Mouse (Mus musculus) kidney, adult 2 months (tissue): Measurements from ENCODE around the gene Plxdc1. TPM values are rescaled to one million over a fixed set of nuclear protein-coding genes. Genes with fewer than 3 reads are reported as not detected.

ENCODE experiments used
- DNase-seq: peaks from one replicate; pipeline ENCODE4 v3.0.0; 2021
- H3K27ac ChIP-seq: fragments of 200-500 bp; 2 replicates; pipeline ENCODE4 v1.5.1; 2012; ENCODE audit warnings: low read depth, low read length, control low read depth, inconsistent platforms; ENCODE audit not compliant: insufficient read depth
- H3K27me3 ChIP-seq: fragments of 200-500 bp; replicated peaks from 2 replicates; pipeline ENCODE4 v1.6.1; 2012; ENCODE audit warnings: mild to moderate bottlenecking, moderate library complexity, low read length, inconsistent platforms; ENCODE audit not compliant: control insufficient read depth, insufficient read depth
- H3K36me3 ChIP-seq: fragments of 200-500 bp; 2 replicates; pipeline ENCODE4 v1.6.1; 2012; ENCODE audit warnings: mild to moderate bottlenecking, moderate library complexity, low read length, inconsistent platforms; ENCODE audit not compliant: control insufficient read depth, insufficient read depth
- H3K4me1 ChIP-seq: fragments of 200-500 bp; 2 replicates; pipeline ENCODE4 v1.6.1; 2011; ENCODE audit warnings: low read length; ENCODE audit not compliant: control insufficient read depth, insufficient read depth
- H3K4me3 ChIP-seq: fragments of 200-500 bp; 2 replicates; pipeline ENCODE4 v1.5.1; 2011; ENCODE audit warnings: mild to moderate bottlenecking, low read depth, low read length, control low read depth; ENCODE audit not compliant: insufficient read depth
- CTCF ChIP-seq: fragments of 200-500 bp; conservative IDR thresholded peaks from 2 replicates; pipeline ENCODE4 v1.5.1; 2011; ENCODE audit warnings: low read depth, mild to moderate bottlenecking, control low read depth, low read length, moderate library complexity, mixed read lengths; ENCODE audit not compliant: insufficient read depth, insufficient read length
- POLR2A ChIP-seq: fragments of 200-500 bp; IDR thresholded peaks from one replicate; pipeline ENCODE4 v1.6.1; 2011; ENCODE audit warnings: low read depth, low read length, control low read depth
- WGBS: fragments of 180-500 bp; shearing (Covaris S2); methylation state at CpG from one replicate; pipeline ENCODE4 v1.1.7; 2018; 5-methylcytosine and 5-hydroxymethylcytosine counted together
- polyA plus RNA-seq: library from polyadenylated mRNA; depleted of rRNA; stranded (reverse); fragments of >200 nt; gene quantifications from 2 replicates; pipeline ENCODE4 v1.2.3, GENCODE M21; 2012

The Plxdc1 gene
- polyA plus RNA-seq, 1 experiment = 1.0 TPM

GRCm38 (mm10) chr11:98021565-98022252 is 35.5 kb upstream of the Plxdc1 start:
- no peak overlapping the region for H3K27ac ChIP-seq
- WGBS = 6% methylated on average over 34 of the region's 34 CpGs
- no peaks in the 10 kb centered on the region for H3K36me3 ChIP-seq
- TF ChIP-seq POLR2A (no peak), CTCF (no peak)
- peak overlapping the region; percentile 91 for H3K4me3 ChIP-seq
- no peaks in the 10 kb centered on the region for H3K27me3 ChIP-seq
- peaks cover 8% of the 10 kb centered on the region for H3K4me1 ChIP-seq
- no peak for DNase-seq

GRCm38 (mm10) chr11:98021118-98021517 is 34.9 kb upstream of the Plxdc1 start:
- peaks cover 7% of the 10 kb centered on the region for H3K4me1 ChIP-seq
- no peak for DNase-seq
- H3K27me3 ChIP-seq = no peaks in the 10 kb centered on the region
- no peak overlapping the region for H3K27ac ChIP-seq
- H3K4me3 ChIP-seq = no peak overlapping the region
- H3K36me3 ChIP-seq = no peaks in the 10 kb centered on the region
- 37% methylated on average over 2 of the region's 2 CpGs for WGBS
- TF ChIP-seq POLR2A (no peak), CTCF (no peak)

- Histone ChIP-seq H3K36me3 (no peaks in the 10 kb centered on the region), H3K27me3 (no peaks in the 10 kb centered on the region), H3K4me1 (peaks cover 3% of the 10 kb centered on the region), H3K4me3 (no peak overlapping the region), H3K27ac (no peak overlapping the region)
- 48% methylated on average over 1 of the region's 1 CpGs for WGBS
- no peak for TF ChIP-seq CTCF
- no peak for TF ChIP-seq POLR2A
- no peak for DNase-seq
Observed at GRCm38 (mm10) chr11:98020710-98021109, 34.5 kb upstream of the Plxdc1 start.

- WGBS = 54% methylated on average over 8 of the region's 8 CpGs
- H3K27me3 ChIP-seq = no peaks in the 10 kb centered on the region
- H3K4me3 ChIP-seq = no peak overlapping the region
- H3K4me1 ChIP-seq = peaks cover 3% of the 10 kb centered on the region
- H3K27ac ChIP-seq = no peak overlapping the region
- TF ChIP-seq POLR2A (no peak), CTCF (no peak)
- DNase-seq = no peak
- H3K36me3 ChIP-seq = no peaks in the 10 kb centered on the region
Observed at GRCm38 (mm10) chr11:98019883-98020610, 33.8 kb upstream of the Plxdc1 start.

- no peak overlapping the region for H3K4me3 ChIP-seq
- no peak for DNase-seq
- WGBS = 63% methylated on average over 10 of the region's 10 CpGs
- H3K36me3 ChIP-seq = no peaks in the 10 kb centered on the region
- H3K27me3 ChIP-seq = no peaks in the 10 kb centered on the region
- peaks cover 3% of the 10 kb centered on the region for H3K4me1 ChIP-seq
- H3K27ac ChIP-seq = no peak overlapping the region
- TF ChIP-seq CTCF = no peak; the same call in 1 of the 2 replicates
- no peak for TF ChIP-seq POLR2A
Observed at GRCm38 (mm10) chr11:98018858-98019641, 32.8 kb upstream of the Plxdc1 start.

- WGBS = 73% methylated on average over 6 of the region's 6 CpGs
Observed at GRCm38 (mm10) chr11:98018222-98018621, 32.0 kb upstream of the Plxdc1 start.

GRCm38 (mm10) chr11:98016824-98017223 is 30.6 kb upstream of the Plxdc1 start:
- Histone ChIP-seq H3K36me3 (no peaks in the 10 kb centered on the region), H3K4me1 (peaks cover 3% of the 10 kb centered on the region), H3K27me3 (no peaks in the 10 kb centered on the region), H3K27ac (no peak overlapping the region), H3K4me3 (no peak overlapping the region)
- no peak for DNase-seq
- no peak for TF ChIP-seq POLR2A
- no peak for TF ChIP-seq CTCF
- 78% methylated on average over 4 of the region's 4 CpGs for WGBS

More at GRCm38 (mm10) chr11:98018222-98018621, 32.0 kb upstream of the Plxdc1 start:
- no peak overlapping the region for H3K4me3 ChIP-seq
- no peak for DNase-seq
- H3K36me3 ChIP-seq = no peaks in the 10 kb centered on the region
- TF ChIP-seq POLR2A = no peak
- no peak for TF ChIP-seq CTCF
- H3K27ac ChIP-seq = no peak overlapping the region
- no peaks in the 10 kb centered on the region for H3K27me3 ChIP-seq
- H3K4me1 ChIP-seq = peaks cover 3% of the 10 kb centered on the region
